Mouse (Mus musculus) MEL (cell line): ENCODE data around the gene Pnkp.

Experiments used
- CTCF ChIP-seq, 3 experiments: IDR thresholded peaks in 2 of 3; conservative IDR thresholded peaks in 1 of 3; 2 replicates each; pipeline ENCODE4 v1.5.1; 2011 to 2012; ENCODE audit warnings: low read length in 3 of 3, low read depth in 2 of 3, mild to moderate bottlenecking in 2 of 3, improper control_type of control experiment in 1 of 3, inconsistent platforms in 1 of 3, mixed read lengths in 1 of 3, moderate library complexity in 1 of 3; ENCODE audit not compliant: control insufficient read depth in 1 of 3, insufficient read depth in 1 of 3, poor library complexity in 1 of 3, severe bottlenecking in 1 of 3
- EP300 ChIP-seq, 2 experiments: IDR thresholded peaks; 2 replicates each; pipeline ENCODE4 v1.6.1; 2011; ENCODE audit warnings: improper control_type of control experiment in 2 of 2, low read length in 2 of 2, low read depth in 1 of 2, mild to moderate bottlenecking in 1 of 2
- MAX ChIP-seq: IDR thresholded peaks from 2 replicates; pipeline ENCODE4 v1.6.1; 2011; ENCODE audit warnings: low read length, improper control_type of control experiment
- MYC ChIP-seq: IDR thresholded peaks from 2 replicates; pipeline ENCODE4 v1.6.1; 2011; ENCODE audit warnings: low read depth, mild to moderate bottlenecking, low read length, improper control_type of control experiment, moderate library complexity

GRCm38 (mm10) chr7:44860576-44861428 is 3.9 kb downstream of the Pnkp start:
- TF ChIP-seq CTCF (IDR thresholded peaks at IDR 0.05 in 2 of 3, conservative IDR thresholded peaks at IDR 0.05 in 1 of 3; ENCODE audit: control insufficient read depth in 1 of 3, insufficient read depth in 1 of 3, low read depth in 2 of 3, low read length in 3 of 3, poor library complexity in 1 of 3, severe bottlenecking in 1 of 3) (peak; percentile 82 to 96 (median 94)), MYC (no peak), EP300 (IDR thresholded peaks at IDR 0.05; ENCODE audit: low read depth in 1 of 2, low read length in 2 of 2) (no peak), MAX (no peak)
